Mouse (Mus musculus) kidney, adult 2 months (tissue): ENCODE data around the gene Isyna1.

Experiments
- CTCF ChIP-seq: fragments of 200-500 bp; conservative IDR thresholded peaks from 2 replicates; pipeline ENCODE4 v1.5.1; 2011; ENCODE audit warnings: low read depth, mild to moderate bottlenecking, control low read depth, low read length, moderate library complexity, mixed read lengths; ENCODE audit not compliant: insufficient read depth, insufficient read length
- POLR2A ChIP-seq: fragments of 200-500 bp; IDR thresholded peaks from one replicate; pipeline ENCODE4 v1.6.1; 2011; ENCODE audit warnings: low read depth, low read length, control low read depth

GRCm38 (mm10) chr8:70609849-70610795 is 15.9 kb downstream of the Isyna1 start:
- TF ChIP-seq POLR2A (no peak), CTCF (no peak)
